Mouse (Mus musculus) myocyte (in vitro differentiated cells): ENCODE measurements at regions not wholly inside any gene's neighbourhood (a gene's known extent, or its start where the extent isn't known, plus 50 kb on each side); places are given as distances from the start of the nearest gene placed in this dataset.

Experiments used
- CEBPB ChIP-seq: IDR thresholded peaks from 2 replicates; pipeline ENCODE4 v1.6.1; 2011; ENCODE audit warnings: mild to moderate bottlenecking, moderate library complexity; ENCODE audit not compliant: poor library complexity, insufficient read depth, severe bottlenecking
- E2F4 ChIP-seq: IDR thresholded peaks from one replicate; pipeline ENCODE4 v1.6.1; 2011; ENCODE audit warnings: mild to moderate bottlenecking, control low read depth, moderate library complexity; ENCODE audit not compliant: insufficient read depth
- MAX ChIP-seq: IDR thresholded peaks from one replicate; pipeline ENCODE4 v1.6.1; 2011; ENCODE audit warnings: low read depth, mild to moderate bottlenecking, control low read depth
- MYOD1 ChIP-seq, 3 experiments: IDR thresholded peaks; one replicate each; pipeline ENCODE4 v1.6.1; 2011; ENCODE audit warnings: control low read depth in 2 of 3, low read depth in 2 of 3, mild to moderate bottlenecking in 2 of 3, moderate library complexity in 1 of 3; ENCODE audit not compliant: insufficient read length in 2 of 3, control insufficient read depth in 1 of 3
- MYOG ChIP-seq, 3 experiments: IDR thresholded peaks; one replicate each; pipeline ENCODE4 v1.6.1; 2011; ENCODE audit warnings: control low read depth in 2 of 3, low read depth in 2 of 3, mild to moderate bottlenecking in 2 of 3; ENCODE audit not compliant: insufficient read length in 2 of 3, control insufficient read depth in 1 of 3, insufficient read depth in 1 of 3
- POLR2A ChIP-seq: IDR thresholded peaks from one replicate; pipeline ENCODE4 v1.6.1; 2011; ENCODE audit warnings: low read depth, mild to moderate bottlenecking, control low read depth, moderate library complexity; ENCODE audit not compliant: insufficient read length
- POLR2AphosphoS2 ChIP-seq: IDR thresholded peaks from one replicate; pipeline ENCODE4 v1.6.1; 2011; ENCODE audit warnings: low read depth, control low read depth; ENCODE audit not compliant: insufficient read length
- TCF12 ChIP-seq: IDR thresholded peaks from one replicate; pipeline ENCODE4 v1.6.1; 2011; ENCODE audit warnings: mild to moderate bottlenecking, control low read depth; ENCODE audit not compliant: poor library complexity, insufficient read depth, severe bottlenecking
- TCF3 ChIP-seq: IDR thresholded peaks from one replicate; pipeline ENCODE4 v1.6.1; 2011; ENCODE audit warnings: low read depth, control low read depth; ENCODE audit not compliant: insufficient read length
- USF1 ChIP-seq: IDR thresholded peaks from one replicate; pipeline ENCODE4 v1.6.1; 2011; ENCODE audit warnings: low read depth, mild to moderate bottlenecking, control low read depth, moderate library complexity

- TF ChIP-seq POLR2A (no peak), E2F4 (no peak), MAX (no peak), MYOG (IDR thresholded peaks at IDR 0.05; ENCODE audit: control insufficient read depth in 1 of 3, insufficient read depth in 1 of 3, insufficient read length in 2 of 3, low read depth in 2 of 3) (no peak), MYOD1 (IDR thresholded peaks at IDR 0.05; ENCODE audit: control insufficient read depth in 1 of 3, insufficient read length in 2 of 3, low read depth in 2 of 3) (no peak), POLR2AphosphoS2 (no peak), USF1 (no peak), TCF3 (no peak), TCF12 (no peak), CEBPB (no peak)
These were observed 100.4 kb upstream of the Sesn3 start for GRCm38 (mm10) chr9:14174324-14175040.
